Mouse (Mus musculus) embryonic facial prominence, embryonic 15.5 days (tissue): ENCODE results near the gene Tor1b. TPM values are rescaled to one million over a fixed set of nuclear protein-coding genes. Genes with fewer than 3 reads are reported as not detected.
"Not testable (repeated sequence)": the region's sequence is repeated elsewhere in the genome, so short reads cannot be mapped to it uniquely, and the experiment has no call there.

Experiments used
- ATAC-seq: fragments of 200-750 bp; cut with Nextera tagmentation; 2 replicates; pipeline ENCODE4 v1.8.0; 2017; ENCODE audit warnings: low read depth, moderate TSS enrichment; ENCODE audit not compliant: insufficient number of reproducible peaks, low FRiP score, low TSS enrichment
- H3K27ac ChIP-seq: fragments of 300-500 bp; sonication (generic); replicated peaks from 2 replicates; pipeline ENCODE4 v1.5.1; 2015; ENCODE audit warnings: mild to moderate bottlenecking, inconsistent platforms
- H3K27me3 ChIP-seq: fragments of 300-500 bp; sonication (generic); 2 replicates; pipeline ENCODE4 v1.6.1; 2015; ENCODE audit warnings: inconsistent platforms
- H3K36me3 ChIP-seq: fragments of 300-500 bp; sonication (generic); 2 replicates; pipeline ENCODE4 v1.6.1; 2015; ENCODE audit warnings: mild to moderate bottlenecking, inconsistent platforms
- H3K4me1 ChIP-seq: fragments of 300-500 bp; sonication (generic); 2 replicates; pipeline ENCODE4 v1.6.1; 2015; ENCODE audit warnings: inconsistent platforms
- H3K4me2 ChIP-seq: fragments of 300-500 bp; sonication (generic); replicated peaks from 2 replicates; pipeline ENCODE4 v1.6.1; 2015; ENCODE audit warnings: mild to moderate bottlenecking, inconsistent platforms
- H3K4me3 ChIP-seq: fragments of 300-500 bp; sonication (generic); replicated peaks from 2 replicates; pipeline ENCODE4 v1.5.1; 2015; ENCODE audit warnings: mild to moderate bottlenecking, inconsistent platforms
- H3K9ac ChIP-seq: fragments of 300-500 bp; sonication (generic); 2 replicates; pipeline ENCODE4 v1.6.1; 2015; ENCODE audit warnings: inconsistent platforms
- H3K9me3 ChIP-seq: fragments of 300-500 bp; sonication (generic); replicated peaks from 2 replicates; pipeline ENCODE4 v1.6.1; 2016; ENCODE audit warnings: inconsistent platforms
- WGBS: fragments of 180-500 bp; shearing (Covaris S2); methylation state at CpG from one replicate; pipeline ENCODE4 v1.1.7; 2015; 5-methylcytosine and 5-hydroxymethylcytosine counted together
- polyA plus RNA-seq: library from polyadenylated mRNA; unstranded; fragments of >200 nt; fragmentation: Nextera tagmentation; extraction: Ambion mirVana; gene quantifications from 2 replicates; pipeline ENCODE4 v1.2.1, GENCODE M21; 2015

The Tor1b gene
- 41.4 and 41.6 TPM in 2 replicates for polyA plus RNA-seq

GRCm38 (mm10) chr2:30952824-30953490 lies at the start of gene Tor1b:
TSS of gene Tor1b (plus strand) at chr2:30952959.
- Histone ChIP-seq H3K4me3 (peak within 1 kb of the TSS; percentile 84), H3K36me3 (peaks cover 31% of the 10 kb centered on the region), H3K4me2 (peak within 1 kb of the TSS; percentile 60), H3K27me3 (no peaks in the 10 kb centered on the region), H3K9me3 (no peaks in the 10 kb centered on the region), H3K4me1 (peaks cover 34% of the 10 kb centered on the region), H3K9ac (peak within 1 kb of the TSS; percentile 74), H3K27ac (peak within 1 kb of the TSS; percentile 90)
- WGBS: under 1% methylated on average over 60 of the region's 60 CpGs
- ATAC-seq: peak; percentile 83

DNA sequence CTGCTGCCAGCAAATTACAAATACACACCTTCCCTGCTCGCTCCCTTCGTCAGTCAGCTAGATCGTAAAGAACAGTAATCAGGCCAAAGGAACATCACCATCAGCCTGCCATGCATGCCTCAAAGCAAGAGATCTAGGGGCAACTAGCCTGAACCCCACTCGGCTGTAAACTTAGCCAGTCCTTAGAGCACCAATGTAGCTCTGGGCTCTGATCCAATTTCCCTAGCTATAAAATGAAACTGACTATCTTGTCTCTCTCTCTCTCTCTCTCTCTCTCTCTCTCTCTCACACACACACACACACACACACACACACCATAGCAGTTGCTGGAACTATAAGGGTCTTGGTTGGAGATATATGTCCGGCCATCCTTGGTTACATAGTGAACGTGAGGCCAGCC lies 48.5 kb upstream of the Tor1b start:
- H3K9ac ChIP-seq: no peak overlapping the region
- no peaks in the 10 kb centered on the region for H3K36me3 ChIP-seq
- H3K4me2 ChIP-seq: no peak overlapping the region
- H3K27ac ChIP-seq: no peak overlapping the region
- 76% methylated on average over 6 of the region's 6 CpGs for WGBS
- H3K27me3 ChIP-seq: no peaks in the 10 kb centered on the region
- no peak overlapping the region for H3K4me3 ChIP-seq
- H3K4me1 ChIP-seq: peaks cover 35% of the 10 kb centered on the region
- ATAC-seq: no peak
- no peaks in the 10 kb centered on the region for H3K9me3 ChIP-seq

DNA sequence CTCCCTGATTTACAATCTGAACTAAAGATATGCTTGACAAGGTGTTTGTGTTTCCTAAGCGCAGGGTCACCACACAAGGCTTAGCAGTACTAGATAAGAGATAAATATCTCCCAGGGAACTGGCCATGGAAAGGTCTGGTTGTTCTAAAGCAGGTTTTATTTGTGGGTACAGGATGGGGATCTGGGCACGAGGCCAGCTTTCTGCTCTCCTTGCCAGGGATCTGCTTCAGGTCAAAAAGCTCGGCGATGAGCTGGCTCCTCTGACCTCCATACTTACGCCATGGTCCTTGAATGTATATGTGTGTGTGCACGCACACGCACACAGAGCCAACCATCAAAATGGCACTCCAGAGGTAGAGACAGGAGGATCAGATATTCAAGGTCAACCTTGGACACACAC lies 47.8 kb upstream of the Tor1b start:
- H3K9ac ChIP-seq: no peak overlapping the region
- H3K4me2 ChIP-seq: no peak overlapping the region
- no peak for ATAC-seq
- 76% methylated on average over 7 of the region's 7 CpGs for WGBS
- H3K4me3 ChIP-seq: no peak overlapping the region
- no peaks in the 10 kb centered on the region for H3K9me3 ChIP-seq
- H3K27ac ChIP-seq: no peak overlapping the region
- peaks cover 35% of the 10 kb centered on the region for H3K4me1 ChIP-seq
- H3K27me3 ChIP-seq: no peaks in the 10 kb centered on the region
- H3K36me3 ChIP-seq: no peaks in the 10 kb centered on the region

GRCm38 (mm10) chr2:30905906-30906305 lies 46.9 kb upstream of the Tor1b start:
- Histone ChIP-seq H3K9ac (no peak overlapping the region), H3K27me3 (no peaks in the 10 kb centered on the region), H3K4me2 (no peak overlapping the region), H3K9me3 (no peaks in the 10 kb centered on the region), H3K4me3 (no peak overlapping the region), H3K36me3 (no peaks in the 10 kb centered on the region), H3K27ac (no peak overlapping the region), H3K4me1 (peaks cover 30% of the 10 kb centered on the region)
- no peak for ATAC-seq
- WGBS: 79% methylated on average over 8 of the region's 8 CpGs

GRCm38 (mm10) chr2:30906641-30907040 lies 46.1 kb upstream of the Tor1b start:
- no peaks in the 10 kb centered on the region for H3K36me3 ChIP-seq
- no peaks in the 10 kb centered on the region for H3K27me3 ChIP-seq
- H3K9me3 ChIP-seq: no peaks in the 10 kb centered on the region
- WGBS: 73% methylated on average over 4 of the region's 4 CpGs
- no peak overlapping the region for H3K4me2 ChIP-seq
- no peak for ATAC-seq
- peaks cover 23% of the 10 kb centered on the region for H3K4me1 ChIP-seq
- no peak overlapping the region for H3K9ac ChIP-seq
- H3K27ac ChIP-seq: no peak overlapping the region
- H3K4me3 ChIP-seq: no peak overlapping the region

GRCm38 (mm10) chr2:30912291-30912773 lies 40.4 kb upstream of the Tor1b start:
- H3K27ac ChIP-seq: no peak overlapping the region
- 0 out of 2 replicates have a peak, but pooled peaks cover 9% of the 10 kb centered on the region for H3K4me1 ChIP-seq
- no peaks in the 10 kb centered on the region for H3K9me3 ChIP-seq
- WGBS: 35% methylated on average over 4 of the region's 4 CpGs
- no peak overlapping the region for H3K9ac ChIP-seq
- no peaks in the 10 kb centered on the region for H3K36me3 ChIP-seq
- H3K27me3 ChIP-seq: no peaks in the 10 kb centered on the region
- no peak overlapping the region for H3K4me2 ChIP-seq
- ATAC-seq: no peak
- no peak overlapping the region for H3K4me3 ChIP-seq

GRCm38 (mm10) chr2:30913022-30913421 lies 39.7 kb upstream of the Tor1b start:
- H3K9ac ChIP-seq: no peak overlapping the region
- H3K9me3 ChIP-seq: no peaks in the 10 kb centered on the region
- H3K4me3 ChIP-seq: no peak overlapping the region
- WGBS: 80% methylated on average over 8 of the region's 8 CpGs
- no peak overlapping the region for H3K4me2 ChIP-seq
- no peak overlapping the region for H3K27ac ChIP-seq
- H3K27me3 ChIP-seq: no peaks in the 10 kb centered on the region
- no peaks in the 10 kb centered on the region for H3K36me3 ChIP-seq
- ATAC-seq: no peak
- peaks cover 16% of the 10 kb centered on the region for H3K4me1 ChIP-seq

- Histone ChIP-seq H3K4me3 (no peak overlapping the region), H3K9ac (no peak overlapping the region), H3K27ac (no peak overlapping the region), H3K4me2 (no peak overlapping the region), H3K4me1 (peaks cover 31% of the 10 kb centered on the region), H3K9me3 (no peaks in the 10 kb centered on the region), H3K36me3 (no peaks in the 10 kb centered on the region), H3K27me3 (no peaks in the 10 kb centered on the region)
- 24% methylated on average over 3 of the region's 3 CpGs for WGBS
- ATAC-seq: no peak
These were observed 37.9 kb upstream of the Tor1b start for GRCm38 (mm10) chr2:30914836-30915235.

- no peak overlapping the region for H3K27ac ChIP-seq
- no peak overlapping the region for H3K9ac ChIP-seq
- no peak for ATAC-seq
- H3K36me3 ChIP-seq: no peaks in the 10 kb centered on the region
- H3K4me1 ChIP-seq: peaks cover 34% of the 10 kb centered on the region
- no peaks in the 10 kb centered on the region for H3K9me3 ChIP-seq
- 77% methylated on average over 5 of the region's 5 CpGs for WGBS
- H3K27me3 ChIP-seq: no peaks in the 10 kb centered on the region
- H3K4me2 ChIP-seq: no peak overlapping the region
- H3K4me3 ChIP-seq: no peak overlapping the region
These were observed 37.4 kb upstream of the Tor1b start for GRCm38 (mm10) chr2:30915376-30915775.

GRCm38 (mm10) chr2:30915933-30916332 lies 36.8 kb upstream of the Tor1b start:
- WGBS: 74% methylated on average over 6 of the region's 6 CpGs
- H3K4me3 ChIP-seq, H3K4me2 ChIP-seq, H3K9ac ChIP-seq, H3K9me3 ChIP-seq, H3K27ac ChIP-seq, H3K36me3 ChIP-seq, H3K27me3 ChIP-seq, ATAC-seq: not testable (repeated sequence)
- peaks cover 34% of the 10 kb centered on the region for H3K4me1 ChIP-seq

GRCm38 (mm10) chr2:30917649-30918048 lies 35.1 kb upstream of the Tor1b start:
- Histone ChIP-seq H3K9ac (no peak overlapping the region), H3K27me3 (no peaks in the 10 kb centered on the region), H3K4me2 (no peak overlapping the region), H3K36me3 (no peaks in the 10 kb centered on the region), H3K27ac (no peak overlapping the region), H3K4me1 (peaks cover 26% of the 10 kb centered on the region), H3K9me3 (no peaks in the 10 kb centered on the region), H3K4me3 (no peak overlapping the region)
- WGBS: 85% methylated on average over 7 of the region's 7 CpGs
- ATAC-seq: no peak

- WGBS: 66% methylated on average over 6 of the region's 6 CpGs
- no peak overlapping the region for H3K4me2 ChIP-seq
- H3K4me1 ChIP-seq: peaks cover 24% of the 10 kb centered on the region
- H3K27me3 ChIP-seq: no peaks in the 10 kb centered on the region
- H3K36me3 ChIP-seq: no peaks in the 10 kb centered on the region
- ATAC-seq: no peak
- no peak overlapping the region for H3K27ac ChIP-seq
- no peaks in the 10 kb centered on the region for H3K9me3 ChIP-seq
- H3K4me3 ChIP-seq: no peak overlapping the region
- H3K9ac ChIP-seq: no peak overlapping the region
These were observed 34.6 kb upstream of the Tor1b start for GRCm38 (mm10) chr2:30918126-30918525.
